In the genomic region with DNA sequence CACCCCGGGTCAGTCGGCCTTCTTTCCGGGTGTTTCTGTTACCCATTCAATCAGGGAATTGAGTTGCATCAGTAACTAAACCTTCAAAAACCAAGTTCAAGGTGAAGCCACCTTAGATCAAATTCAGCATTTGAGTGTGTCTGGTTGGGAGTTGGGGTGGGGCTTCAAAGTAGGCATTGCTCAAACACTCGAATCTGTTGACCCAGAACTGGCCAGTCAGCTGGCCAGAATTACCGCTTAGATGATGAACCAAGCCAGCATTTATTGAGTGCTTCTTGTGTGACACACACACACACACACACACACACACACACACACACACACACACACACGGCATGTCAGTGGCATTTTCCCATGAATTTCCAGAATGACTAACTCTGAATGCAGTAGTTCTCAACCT, we compare ENCODE assay signal across 17 mouse cellular contexts. TPM values are rescaled to one million over a fixed set of nuclear protein-coding genes. Genes with fewer than 3 reads are reported as not detected.
DNase-seq lines count a peak whose midpoint lies in the region; ATAC-seq and TF ChIP-seq lines count a peak whose summit lies in the region.
"Had no signal": no experiment of that assay in that cellular context is flagged by ENCODE, and none has a peak within 500 bp of the region (broad histone marks: within the 10 kb centered on the region; RNA-seq: fewer than 3 reads in every experiment).

No protein-coding gene starts in this region.

- no peak overlapping the region for H3K9ac ChIP-seq in heart, embryonic 11.5 days (ENCODE audit: low read depth, low read length)
- no peak overlapping the region for H3K9ac ChIP-seq in lung, postnatal 0 days (replicated peaks; ENCODE audit: low read depth)
- H3K9ac ChIP-seq: embryonic facial prominence, embryonic 12.5 days; forebrain, embryonic 15.5 days; heart, embryonic 15.5 days had no signal

- 59% methylated on average over 6 of the region's 6 CpGs for WGBS in heart, embryonic 11.5 days (ENCODE audit: insufficient replicate concordance)
- 40% methylated on average over 6 of the region's 6 CpGs for WGBS in lung, postnatal 0 days

- peak overlapping the region; percentile 29; the same call in 1 of the 2 replicates for H3K4me2 ChIP-seq in heart, embryonic 11.5 days
- H3K4me2 ChIP-seq in lung, postnatal 0 days (replicated peaks; ENCODE audit: low read depth, low read length), result no peak overlapping the region
- H3K4me2 ChIP-seq: heart, embryonic 15.5 days had no signal

- H3K9me3 ChIP-seq in heart, embryonic 11.5 days (replicated peaks; ENCODE audit: control insufficient read depth, low read length), result no peaks in the 10 kb centered on the region
- H3K9me3 ChIP-seq in lung, postnatal 0 days (ENCODE audit: low read length), result no peaks in the 10 kb centered on the region
- H3K9me3 ChIP-seq: embryonic facial prominence, embryonic 12.5 days; forebrain, embryonic 15.5 days; G1E; heart, embryonic 10.5 days; heart, embryonic 15.5 days; hindbrain, embryonic 10.5 days had no signal

- H3K27me3 ChIP-seq in heart, embryonic 11.5 days (ENCODE audit: control insufficient read depth, insufficient read depth, low read length), result peaks cover 22% of the 10 kb centered on the region
- 0 out of 2 replicates have a peak, but pooled peaks cover 4% of the 10 kb centered on the region for H3K27me3 ChIP-seq in lung, postnatal 0 days (replicated peaks; ENCODE audit: insufficient read depth, low read length)
- H3K27me3 ChIP-seq: forebrain, embryonic 15.5 days had no signal

- H3K27ac ChIP-seq in heart, embryonic 11.5 days (ENCODE audit: low read depth, low read length), result no peak overlapping the region
- no peak overlapping the region for H3K27ac ChIP-seq in lung, postnatal 0 days (ENCODE audit: low read length)
- H3K27ac ChIP-seq: embryonic facial prominence, embryonic 12.5 days; forebrain, embryonic 15.5 days; heart, embryonic 10.5 days; heart, embryonic 15.5 days; hindbrain, embryonic 10.5 days had no signal

- DNase-seq in heart, postnatal 25 days (ENCODE audit: low spot score), result no peak
- peak; percentile 50 for DNase-seq in NIH3T3 (ENCODE audit: low read depth)
- DNase-seq in lung, postnatal 0 days (ENCODE audit: low spot score), result peak; percentile 49
- peak; percentile 51 for DNase-seq in lung, postnatal 36 days
- DNase-seq in cerebellum, postnatal 10 days, result no peak
- no peak for DNase-seq in ovary, postnatal 36 days (ENCODE audit: low spot score)

- H3K36me3 ChIP-seq in heart, embryonic 11.5 days (ENCODE audit: control insufficient read depth, insufficient read depth, low read length), result no peaks in the 10 kb centered on the region
- no peaks in the 10 kb centered on the region for H3K36me3 ChIP-seq in lung, postnatal 0 days (ENCODE audit: insufficient read depth, low read length)
- H3K36me3 ChIP-seq: embryonic facial prominence, embryonic 12.5 days; forebrain, embryonic 15.5 days; heart, embryonic 10.5 days; heart, embryonic 15.5 days; hindbrain, embryonic 10.5 days had no signal

- no peak overlapping the region for H3K4me3 ChIP-seq in heart, embryonic 11.5 days (ENCODE audit: low read depth, low read length)
- H3K4me3 ChIP-seq in lung, postnatal 0 days (ENCODE audit: low read depth, low read length), result no peak overlapping the region
- H3K4me3 ChIP-seq: embryonic facial prominence, embryonic 12.5 days; forebrain, embryonic 15.5 days; heart, embryonic 10.5 days; heart, embryonic 15.5 days; hindbrain, embryonic 10.5 days had no signal

- no peak for TF ChIP-seq CTCF in lung, postnatal 0 days (IDR thresholded peaks at IDR 0.05)

- no peak for TF ChIP-seq EP300 in lung, postnatal 0 days (IDR thresholded peaks at IDR 0.05)

- intact Hi-C loops in heart, postnatal 25 days (cut with DNase I), result loop anchor here (10.0 kb wide), 1 partner anchor 726 kb away; no protein-coding TSS in a partner anchor

- no peak for ATAC-seq in heart, embryonic 11.5 days (replicated peaks; ENCODE audit: insufficient number of reproducible peaks, low FRiP score, low TSS enrichment)
- ATAC-seq in lung, postnatal 0 days, result peak; percentile 53

- H3K4me1 ChIP-seq in heart, embryonic 11.5 days (ENCODE audit: control insufficient read depth, insufficient read depth, low read length), result peaks cover 4% of the 10 kb centered on the region; the same call in 1 of the 2 replicates
- H3K4me1 ChIP-seq in lung, postnatal 0 days (ENCODE audit: insufficient read depth, low read depth, low read length), result no peaks in the 10 kb centered on the region

RNA-seq across cellular contexts. Expression of gene Emx2, which starts 39.5 kb away (rescaled TPM):
- polyA plus RNA-seq in heart, embryonic 11.5 days (2014; fragmentation: Nextera tagmentation; extraction: Ambion mirVana), result 0.19 and 0.44 TPM in 2 replicates
- not detected for total RNA-seq in heart, postnatal 25 days (2021)
- not detected in 2 replicates for polyA plus RNA-seq in lung, postnatal 0 days (2015; fragmentation: Nextera tagmentation; extraction: Ambion mirVana)
- total RNA-seq: adrenal gland, postnatal 25 days; heart, postnatal 14 days had no signal
- polyA plus RNA-seq: G1E; heart, embryonic 15.5 days; hindbrain, embryonic 16.5 days; intestine, embryonic 14.5 days had no signal

Comparison
In these comparisons a context has a peak if more than half of its experiments do, and no peak if none do; other contexts are left out.
1. DNase-seq: peak in NIH3T3 (single experiment), lung, postnatal 0 days (single experiment) and lung, postnatal 36 days (single experiment); none in heart, postnatal 25 days (single experiment), cerebellum, postnatal 10 days (0 of 2) and ovary, postnatal 36 days (single experiment).